Mouse (Mus musculus): ENCODE measurements around the gene D430041D05Rik. TPM values are rescaled to one million over a fixed set of nuclear protein-coding genes. Genes with fewer than 3 reads are reported as not detected.
A peak's percentile ranks its signal among the peaks of the same experiment; 100 is the strongest.

The D430041D05Rik gene
- total RNA-seq, 4 experiments from 2014 or later = 68.9 to 85.6 (median 77.4) TPM

GRCm38 (mm10) chr2:104157831-104158230, 253.0 kb downstream of the D430041D05Rik start:
- DNase-seq (ENCODE audit: low spot score in 2 of 2) = no peak

DNA sequence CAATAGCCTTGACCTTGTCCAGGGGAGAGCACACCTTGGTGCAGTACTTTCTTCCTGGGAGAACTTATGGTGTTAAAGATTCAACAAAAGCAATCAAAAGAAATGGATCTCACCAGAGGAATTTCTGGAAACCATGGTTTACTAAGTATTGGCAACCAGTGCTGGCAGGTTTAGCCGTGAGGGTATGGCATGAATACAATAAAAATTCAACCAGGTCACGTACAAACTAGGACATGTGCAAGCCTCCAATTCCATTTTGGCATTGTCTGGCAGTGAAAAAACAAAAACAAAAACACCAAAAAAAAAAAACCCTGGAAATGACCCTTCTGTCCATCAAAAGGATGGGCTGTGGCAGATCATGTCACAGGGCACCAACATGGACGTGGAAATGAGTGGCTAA, 256.9 kb downstream of the D430041D05Rik start:
- DNase-seq (ENCODE audit: low spot score in 2 of 2) = no peak

DNA sequence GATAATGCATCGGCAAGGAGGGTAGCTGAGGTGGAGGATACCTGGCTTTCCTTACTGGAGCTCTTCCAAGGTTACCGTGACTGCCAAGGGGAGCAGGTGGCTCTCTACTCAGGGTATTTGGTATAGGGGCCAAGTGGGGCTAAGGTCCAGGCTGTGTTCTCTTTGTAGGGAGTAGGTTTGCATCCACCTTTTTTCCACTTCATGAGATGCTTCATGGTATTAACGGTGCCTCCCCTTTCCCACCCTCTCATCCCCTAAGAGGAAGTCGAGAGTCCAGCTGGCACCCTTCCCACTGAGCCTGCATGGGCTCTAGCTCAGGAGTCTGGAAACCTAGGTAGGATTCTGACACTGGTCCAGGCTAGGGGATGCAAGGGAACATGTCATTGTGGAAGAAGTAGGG, 257.5 kb downstream of the D430041D05Rik start:
- DNase-seq (ENCODE audit: low spot score in 2 of 2) = no peak

- DNase-seq (ENCODE audit: low spot score in 2 of 2) = no peak
These were observed 260.0 kb downstream of the D430041D05Rik start for GRCm38 (mm10) chr2:104150608-104151397.

DNA sequence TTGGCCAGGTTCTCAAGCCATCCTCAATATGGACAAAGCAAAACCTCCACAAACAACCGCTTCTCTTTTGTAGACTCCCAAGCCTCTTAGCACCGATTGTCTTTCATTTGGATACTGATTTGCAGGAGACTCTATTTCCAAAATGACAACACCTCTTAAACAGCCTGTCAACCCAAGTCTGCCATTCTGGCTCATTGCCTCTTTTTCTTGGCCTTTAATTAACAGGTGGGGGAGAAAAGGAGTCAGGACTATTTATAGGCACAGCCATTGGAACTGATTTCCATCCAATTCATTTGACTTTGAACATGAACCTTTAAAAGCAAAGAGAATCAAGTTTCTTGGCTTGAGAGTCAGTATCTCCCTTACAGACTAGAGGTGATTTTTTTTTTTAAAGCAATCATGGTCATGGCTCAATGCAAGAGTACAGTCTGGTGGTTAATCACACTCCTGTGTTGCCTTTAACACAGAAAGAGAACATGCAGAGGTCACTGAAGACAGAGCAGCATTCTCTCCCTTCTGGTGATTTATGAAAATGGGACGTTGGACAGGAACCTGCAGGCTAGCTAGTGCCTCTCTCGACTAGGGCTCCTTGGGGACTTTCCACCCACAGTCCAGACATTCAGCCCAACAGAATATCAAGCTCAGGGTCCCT, 262.8 kb downstream of the D430041D05Rik start:
- DNase-seq (ENCODE audit: low spot score in 2 of 2) = no peak

GRCm38 (mm10) chr2:104145983-104146382, 264.8 kb downstream of the D430041D05Rik start:
- DNase-seq (ENCODE audit: low spot score in 2 of 2) = peak in 1 of 2 experiments; percentile 28

- no peak for DNase-seq (ENCODE audit: low spot score in 2 of 2)
These were observed 266.8 kb downstream of the D430041D05Rik start for GRCm38 (mm10) chr2:104144004-104144403.

GRCm38 (mm10) chr2:104142140-104142539, 268.7 kb downstream of the D430041D05Rik start:
- no peak for DNase-seq (ENCODE audit: low spot score in 2 of 2)

DNA sequence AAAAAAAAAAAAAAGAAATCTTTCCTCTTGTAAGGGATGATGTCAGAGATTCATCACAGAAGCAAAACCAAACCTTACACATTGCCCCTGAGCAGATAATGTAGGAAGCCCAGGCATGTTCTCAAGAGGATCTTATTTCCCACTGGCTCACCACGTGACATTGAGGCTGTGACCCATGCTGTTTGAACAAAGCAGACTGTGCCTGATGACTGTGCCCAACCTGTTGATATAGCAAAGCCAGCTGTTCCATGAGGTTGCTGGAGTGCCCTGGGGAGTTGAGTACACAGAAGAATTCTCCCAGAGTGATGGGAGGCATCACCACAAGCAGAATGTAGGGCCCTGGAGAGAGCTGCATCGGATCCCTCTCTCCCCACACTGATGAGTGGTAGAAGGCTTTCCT, 274.9 kb downstream of the D430041D05Rik start:
- no peak for DNase-seq (ENCODE audit: low spot score in 2 of 2)

DNA sequence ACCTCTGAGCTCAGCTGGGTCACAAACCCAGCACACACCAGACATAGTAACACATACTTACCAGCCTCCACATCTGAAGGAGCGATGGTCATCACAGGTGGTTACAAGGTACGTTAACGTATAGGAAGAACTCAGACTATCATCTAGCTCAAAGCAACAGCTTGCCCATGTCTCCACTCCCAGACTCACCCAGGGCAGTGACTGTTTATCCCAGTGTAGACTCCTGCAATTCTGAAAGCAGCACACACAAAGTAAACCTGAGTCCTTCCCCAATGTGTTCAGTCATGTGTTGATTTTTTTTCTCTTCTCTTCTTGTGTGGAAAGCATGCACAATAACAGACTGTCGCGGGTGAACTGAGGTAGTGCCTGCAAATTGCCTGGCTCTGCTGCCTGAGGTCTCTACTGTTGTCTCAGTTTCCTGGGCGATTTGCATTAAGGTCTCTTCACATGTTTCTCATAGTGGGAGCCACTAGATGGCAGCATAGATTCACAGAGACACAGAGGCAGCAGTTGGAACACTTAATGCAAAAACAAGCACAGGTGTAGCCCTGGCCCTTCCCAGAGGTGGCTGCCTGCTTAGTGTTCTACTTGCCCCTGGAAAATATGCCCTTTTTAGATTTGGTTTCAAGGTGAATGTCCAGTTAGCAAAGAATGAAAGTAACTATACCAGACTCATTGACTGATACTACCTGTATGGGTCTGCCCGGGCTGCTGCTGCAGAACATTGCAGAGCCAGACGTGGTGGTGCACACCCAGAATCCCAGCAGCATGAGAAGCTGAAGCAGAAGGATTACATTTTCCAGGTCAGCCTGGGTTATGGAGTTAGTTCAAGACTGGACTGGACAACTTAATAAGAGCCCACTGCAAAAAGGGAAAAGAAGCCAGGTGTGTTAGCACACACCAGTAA, 276.4 kb downstream of the D430041D05Rik start:
- peak; percentile 32 to 68 for DNase-seq (ENCODE audit: low spot score in 2 of 2)

GRCm38 (mm10) chr2:104133042-104133810, 277.6 kb downstream of the D430041D05Rik start:
- DNase-seq (ENCODE audit: low spot score in 2 of 2) = no peak

DNA sequence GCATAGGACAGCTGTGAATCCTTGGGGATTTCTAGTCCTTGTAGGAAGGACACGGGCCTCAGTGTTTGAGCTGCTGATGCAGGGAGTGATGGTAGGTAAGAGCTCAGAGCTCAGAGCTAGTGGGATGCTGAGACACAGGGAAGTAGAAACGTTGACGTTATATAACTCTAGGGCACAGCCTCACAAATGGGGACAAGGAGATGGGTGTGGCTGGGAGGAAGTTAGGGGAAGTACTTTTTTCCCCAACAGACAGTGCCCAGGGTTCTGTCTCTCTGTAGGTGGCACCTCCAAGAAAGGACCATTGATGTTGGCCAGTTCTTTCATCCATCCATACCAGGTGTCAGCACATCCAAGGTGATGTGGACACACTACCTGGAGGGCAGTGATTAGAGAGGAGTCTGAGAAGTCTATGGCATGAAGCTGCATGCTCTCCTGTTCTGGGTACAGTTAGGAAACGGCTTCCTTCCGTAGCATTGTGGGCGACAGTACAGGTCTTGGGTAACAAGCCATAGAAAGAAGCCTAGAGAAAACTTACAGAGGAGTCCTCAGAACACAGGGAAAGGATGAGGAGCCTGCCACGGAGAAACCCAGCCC, 278.4 kb downstream of the D430041D05Rik start:
- DNase-seq (ENCODE audit: low spot score in 2 of 2) = no peak

DNA sequence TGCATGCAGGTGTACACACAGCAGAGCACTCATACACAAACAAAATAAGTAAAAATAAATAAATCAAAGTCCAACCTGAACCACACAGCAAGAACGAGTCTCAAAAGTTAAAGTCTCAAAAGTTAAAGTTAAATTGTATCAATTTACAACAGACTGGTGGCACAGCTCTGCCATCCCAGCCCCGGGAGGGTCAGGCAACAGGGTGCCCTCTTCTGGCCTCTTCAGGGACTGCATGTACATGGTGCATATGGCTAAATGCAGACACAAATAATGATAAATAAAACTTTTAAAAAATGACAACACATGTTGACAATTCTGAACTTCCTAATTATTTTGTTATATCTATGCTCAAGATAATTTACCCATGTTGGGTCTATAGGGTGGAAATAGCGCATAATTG, 279.8 kb downstream of the D430041D05Rik start:
- DNase-seq (ENCODE audit: low spot score in 2 of 2) = no peak

DNA sequence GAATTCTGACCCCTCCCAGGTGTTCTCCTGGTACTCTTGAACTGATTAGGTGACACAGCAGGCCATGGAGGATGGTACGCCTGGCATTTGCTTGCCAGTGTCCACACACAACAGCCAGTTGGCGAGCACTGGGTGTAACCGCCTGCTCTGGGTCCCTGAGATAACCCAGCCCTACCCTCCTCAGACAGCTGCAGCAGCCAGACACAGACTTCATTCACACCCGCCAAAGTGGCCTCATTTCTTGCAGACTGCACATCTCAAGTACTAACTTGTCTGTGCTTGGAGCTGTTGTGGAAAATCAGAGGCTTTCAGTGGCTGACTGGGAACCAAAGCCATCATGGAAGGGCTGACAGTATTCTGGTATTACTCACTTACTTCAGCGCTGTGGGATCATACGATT, 280.6 kb downstream of the D430041D05Rik start:
- no peak for DNase-seq (ENCODE audit: low spot score in 2 of 2)

GRCm38 (mm10) chr2:104128803-104129531, 281.8 kb downstream of the D430041D05Rik start:
- no peak for DNase-seq (ENCODE audit: low spot score in 2 of 2)

GRCm38 (mm10) chr2:104124071-104124470, 286.7 kb downstream of the D430041D05Rik start:
- no peak for DNase-seq (ENCODE audit: low spot score in 2 of 2)

DNA sequence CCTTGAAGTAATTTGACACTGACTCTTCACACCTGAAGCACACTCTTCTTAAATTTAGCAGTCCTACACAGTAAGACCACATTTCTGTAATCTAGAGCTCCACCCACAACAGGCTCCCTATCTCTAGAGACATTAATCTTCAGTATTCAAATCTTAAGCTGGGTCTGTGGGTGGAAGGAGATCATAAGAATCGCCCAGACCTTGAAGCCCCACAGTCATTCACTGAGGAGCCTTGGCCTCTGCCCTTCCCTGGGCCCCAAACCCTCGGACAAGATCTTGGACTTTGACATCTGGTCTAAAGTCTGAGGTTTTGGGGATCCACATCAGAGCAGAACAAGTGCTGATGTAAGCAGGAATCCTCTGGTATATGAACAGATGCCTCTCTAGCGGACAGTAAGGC, 287.3 kb downstream of the D430041D05Rik start:
- DNase-seq (ENCODE audit: low spot score in 2 of 2) = no peak

DNA sequence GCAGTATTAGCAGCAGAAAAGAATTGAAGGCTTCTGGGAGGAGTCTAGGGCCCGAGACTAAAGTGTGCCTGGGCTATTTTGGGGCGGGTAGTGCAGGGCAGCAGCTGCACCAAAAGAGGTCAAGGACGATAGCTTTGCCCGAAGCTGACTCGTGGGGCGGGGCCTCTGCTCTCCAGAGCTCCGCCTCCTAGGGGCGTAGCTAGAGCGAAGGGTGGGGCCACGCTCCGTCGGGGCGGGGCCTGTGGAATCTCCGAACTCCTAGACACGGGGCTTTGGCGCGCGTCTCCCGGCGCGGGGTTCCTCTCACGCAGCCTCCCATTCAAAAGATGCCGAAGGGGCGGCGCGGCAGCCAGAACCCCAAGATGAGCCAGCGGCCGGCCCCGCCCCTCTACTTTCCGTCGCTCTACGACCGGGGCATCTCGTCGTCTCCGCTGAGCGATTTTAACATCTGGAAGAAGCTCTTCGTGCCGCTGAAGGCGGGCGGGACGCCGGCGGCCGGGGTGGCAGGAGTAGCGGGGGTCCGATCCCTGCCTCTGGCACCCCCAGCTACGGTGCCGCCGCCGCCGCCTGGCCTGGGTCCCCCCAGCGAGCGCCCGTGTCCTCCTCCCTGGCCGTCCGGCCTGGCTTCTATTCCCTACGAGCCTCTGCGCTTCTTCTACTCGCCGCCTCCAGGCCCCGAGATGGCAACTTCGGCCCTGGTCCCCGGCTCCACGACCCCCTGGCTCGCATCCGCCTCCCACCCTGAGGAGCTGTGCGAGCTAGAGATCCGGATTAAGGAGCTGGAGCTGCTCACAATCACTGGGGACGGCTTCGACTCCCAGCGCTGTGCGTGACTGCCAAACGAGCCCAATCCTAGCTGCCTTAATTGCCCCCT, 288.1 kb downstream of the D430041D05Rik start, which contains the start of gene A930018P22Rik:
Gene A930018P22Rik (plus strand): TSS at position 265 of the 874 bp plus-strand sequence.
- DNase-seq (ENCODE audit: low spot score in 2 of 2) = peak; percentile 81 to 85

All from layer of hippocampus, adult 8-10 months (tissue).